Mouse (Mus musculus) ES-CJ7 (cell line): Measurements from ENCODE around the gene Chn1.

Source experiments
- DNase-seq: peaks from one replicate; pipeline ENCODE4 v3.0.0; 2011; ENCODE audit warnings: low read depth, low spot score

Gene Chn1

DNA sequence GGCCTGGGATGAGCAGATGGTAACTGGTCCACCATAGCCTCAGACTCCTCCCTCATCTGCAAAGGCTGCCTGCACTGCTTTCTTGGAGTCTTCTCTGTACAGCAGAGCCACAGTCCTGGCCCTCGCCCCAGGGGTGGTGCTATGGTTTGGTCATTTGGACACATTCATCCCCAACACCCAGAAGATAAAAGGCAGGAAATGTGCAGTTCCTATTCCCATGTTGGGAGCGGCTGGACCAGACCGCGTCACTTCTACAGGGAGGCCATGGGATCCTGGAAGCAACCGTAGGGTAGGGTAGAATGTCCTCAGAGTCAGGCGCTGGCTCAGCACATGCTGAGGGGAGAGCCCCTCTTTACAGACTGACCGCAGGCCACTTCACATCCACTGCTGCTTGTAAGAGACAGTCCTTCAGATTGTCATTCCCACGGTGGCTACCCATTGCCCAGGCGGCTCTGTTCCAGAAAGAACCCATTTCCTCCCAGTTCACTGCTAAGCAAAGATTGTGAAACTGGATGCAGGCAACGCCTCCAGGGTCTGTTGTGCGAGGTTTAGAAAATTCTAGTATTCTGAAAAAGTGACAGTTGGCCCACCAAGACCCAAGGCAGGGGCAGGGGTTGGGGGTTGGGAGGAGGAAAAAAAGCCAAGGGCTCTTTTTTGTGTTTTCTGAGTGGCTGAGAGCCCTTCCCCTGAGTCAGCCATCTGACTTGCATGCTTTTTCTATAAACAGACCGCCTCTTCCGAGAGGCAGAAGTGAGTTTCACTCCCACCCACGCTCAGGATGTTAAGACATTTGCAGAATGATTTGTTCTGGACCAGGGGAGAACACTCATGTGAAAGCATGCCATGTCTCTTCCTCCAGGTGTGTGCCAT lies 182.7 kb downstream of the Chn1 start:
- no peak for DNase-seq

DNA sequence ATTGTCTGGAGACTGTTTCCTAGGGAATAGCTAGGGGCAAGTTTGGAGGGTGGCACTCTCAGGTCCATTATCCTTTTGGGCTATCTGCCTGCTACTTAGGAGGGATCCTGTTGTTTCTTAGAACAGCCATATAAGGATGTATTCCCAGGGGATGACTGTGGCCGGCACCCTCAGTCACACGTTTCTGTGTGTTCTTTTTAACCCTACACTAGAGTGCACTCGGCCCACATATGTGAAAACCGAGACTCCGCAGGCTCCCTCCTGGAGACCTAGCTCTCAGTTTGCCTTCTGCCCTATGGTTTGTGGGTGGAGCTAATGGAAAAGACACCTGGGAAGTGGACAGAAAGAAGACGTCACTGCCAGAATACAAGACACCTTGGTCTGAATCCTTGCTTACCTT lies 183.9 kb downstream of the Chn1 start:
- no peak for DNase-seq

DNA sequence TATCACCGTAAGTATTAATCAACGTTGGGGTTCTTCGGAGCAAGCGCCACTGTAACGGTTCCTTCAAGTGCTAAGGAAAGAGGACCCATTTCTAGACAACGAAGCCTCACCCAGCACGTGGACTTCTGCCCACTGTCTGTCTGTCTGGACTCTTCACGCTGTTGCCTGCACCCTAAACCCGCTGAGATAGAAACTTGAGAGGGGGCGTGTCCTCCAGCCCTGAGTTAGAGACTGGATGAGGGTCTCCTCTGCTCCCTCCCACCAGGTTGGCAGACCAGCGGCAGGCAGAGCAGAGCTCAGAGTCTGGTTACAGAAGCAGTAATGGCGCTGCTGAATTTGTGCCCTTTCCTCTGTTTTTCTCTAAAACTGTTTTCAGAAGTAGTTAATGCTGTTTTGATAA lies 185.0 kb downstream of the Chn1 start:
- no peak for DNase-seq

DNA sequence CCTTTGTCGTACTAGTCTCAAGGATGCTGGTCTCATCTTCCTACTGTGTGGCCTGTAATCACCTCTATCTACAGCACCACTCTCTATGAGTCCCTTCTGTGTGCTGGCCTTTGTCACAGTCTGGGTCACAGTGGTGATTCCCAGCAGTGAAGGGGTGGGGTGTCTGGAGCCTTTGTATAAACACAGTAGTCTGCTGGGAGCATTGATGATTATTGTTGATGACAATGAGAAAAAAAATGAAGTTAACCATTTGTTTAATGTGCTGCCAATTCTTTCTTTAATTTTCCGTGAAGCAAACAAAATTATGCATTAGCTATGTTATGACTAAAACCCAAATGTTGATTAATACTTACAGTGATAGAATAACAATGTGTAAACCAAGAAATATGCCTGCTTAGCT lies 186.2 kb downstream of the Chn1 start:
- DNase-seq, result no peak

DNA sequence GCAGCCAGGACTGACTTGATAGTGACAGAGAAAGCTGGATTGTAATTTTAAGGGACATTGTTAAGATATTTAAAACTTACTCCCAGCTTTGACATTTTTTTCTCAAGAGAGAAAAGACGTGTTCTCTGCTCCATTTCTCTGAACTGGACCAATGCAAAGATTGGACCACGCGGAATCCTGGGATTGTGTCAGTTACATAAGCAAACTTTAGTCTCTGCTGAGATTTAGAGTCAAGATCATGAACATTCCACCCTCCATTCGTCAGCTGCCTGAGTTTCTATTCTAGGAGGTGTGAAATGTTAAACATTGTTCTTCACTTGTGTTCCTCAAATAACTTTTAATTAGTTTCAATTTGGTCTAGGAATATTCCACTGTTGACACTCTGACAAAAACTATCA lies 188.0 kb downstream of the Chn1 start:
- no peak for DNase-seq

DNA sequence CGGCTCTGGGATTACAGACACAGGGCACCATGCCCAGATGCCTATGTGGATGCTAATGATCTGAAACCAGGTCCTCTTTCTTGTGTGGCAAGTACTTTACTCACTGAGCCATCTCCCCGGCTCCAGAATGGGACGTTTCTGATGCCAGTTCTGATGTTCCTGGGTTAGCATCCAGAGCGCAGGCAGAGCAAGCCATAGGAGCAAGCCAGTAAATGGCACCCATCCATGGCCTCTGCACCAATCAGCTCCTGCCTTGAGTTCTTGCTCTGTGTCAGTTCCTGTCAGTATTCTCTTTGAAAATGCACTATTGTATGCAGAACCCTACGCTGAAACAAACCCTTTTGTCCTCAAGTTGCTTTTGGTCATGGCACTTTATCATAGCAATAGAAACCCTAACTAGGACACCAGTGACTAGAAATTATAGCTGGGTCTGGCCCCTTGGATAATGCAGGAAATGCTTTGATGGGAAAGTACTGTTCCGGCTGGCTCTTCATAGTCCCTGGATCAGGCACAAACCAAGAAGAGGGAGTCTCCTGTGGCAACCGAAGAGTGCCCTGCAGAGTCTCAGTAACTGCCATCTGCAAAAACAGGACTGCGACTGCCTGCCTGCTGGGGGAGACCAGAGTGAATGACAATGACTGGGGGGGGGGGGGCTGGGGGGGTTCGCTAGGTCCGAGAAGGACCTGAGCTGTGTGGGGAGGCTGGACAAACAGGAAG lies 188.6 kb downstream of the Chn1 start:
- no peak for DNase-seq

DNA sequence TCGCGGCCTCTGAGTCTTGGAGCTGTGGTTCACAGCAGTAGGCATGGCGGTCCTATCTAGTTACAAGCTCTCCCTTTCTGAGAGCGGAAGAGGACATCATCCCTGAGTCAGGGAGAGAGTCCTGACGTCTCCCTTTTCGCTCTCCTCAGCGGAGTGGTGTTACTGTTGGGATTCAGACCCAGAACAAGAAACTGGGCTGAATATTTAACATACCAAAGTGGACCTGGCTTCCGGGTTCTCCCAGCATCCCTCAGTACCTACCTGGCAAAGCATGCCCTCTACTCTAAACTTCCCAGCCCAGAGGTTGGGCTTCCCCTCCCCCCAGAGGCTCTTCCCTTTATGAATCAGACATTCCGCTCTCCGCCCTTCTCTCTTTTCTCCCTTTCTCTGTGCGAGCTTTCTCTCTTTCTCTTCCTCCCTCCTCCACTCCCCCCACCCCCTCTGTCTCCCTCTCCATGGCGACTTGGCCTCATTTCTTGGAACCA lies 189.8 kb downstream of the Chn1 start:
- DNase-seq, result peak; percentile 40

DNA sequence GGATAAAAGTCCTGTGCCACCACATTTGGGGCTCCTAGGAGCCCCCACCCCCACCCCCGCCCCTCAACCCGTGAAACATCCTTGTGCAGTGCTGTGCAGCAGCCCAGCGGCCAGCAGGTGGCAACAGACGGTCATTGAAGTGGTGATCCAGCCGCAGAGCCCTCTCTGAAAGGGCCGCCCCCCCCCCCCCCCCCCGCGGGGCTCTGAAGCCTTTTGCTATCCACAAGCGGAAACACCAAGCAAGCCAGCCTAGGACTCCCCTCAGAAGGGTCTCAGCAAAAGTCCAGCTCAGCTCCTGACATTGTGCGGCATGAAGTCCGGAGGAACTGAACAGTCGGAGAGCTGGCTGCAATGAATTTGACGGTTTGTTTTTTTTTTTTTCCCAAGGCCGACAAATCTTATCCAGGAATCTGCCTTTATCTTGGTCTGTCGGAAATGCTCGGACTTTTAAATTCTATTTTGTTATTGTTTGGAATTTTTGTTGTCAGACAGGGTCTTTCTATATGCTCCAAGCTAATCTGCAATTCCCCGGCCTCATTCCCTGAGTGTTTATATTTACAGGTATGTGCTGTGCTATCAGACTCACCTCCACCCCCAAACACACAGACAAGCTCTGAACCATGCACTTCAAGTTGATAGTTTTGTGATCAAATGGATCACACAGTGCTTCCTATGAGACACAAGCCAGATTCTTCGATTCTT lies 190.3 kb downstream of the Chn1 start:
- peak; percentile 61 for DNase-seq

DNA sequence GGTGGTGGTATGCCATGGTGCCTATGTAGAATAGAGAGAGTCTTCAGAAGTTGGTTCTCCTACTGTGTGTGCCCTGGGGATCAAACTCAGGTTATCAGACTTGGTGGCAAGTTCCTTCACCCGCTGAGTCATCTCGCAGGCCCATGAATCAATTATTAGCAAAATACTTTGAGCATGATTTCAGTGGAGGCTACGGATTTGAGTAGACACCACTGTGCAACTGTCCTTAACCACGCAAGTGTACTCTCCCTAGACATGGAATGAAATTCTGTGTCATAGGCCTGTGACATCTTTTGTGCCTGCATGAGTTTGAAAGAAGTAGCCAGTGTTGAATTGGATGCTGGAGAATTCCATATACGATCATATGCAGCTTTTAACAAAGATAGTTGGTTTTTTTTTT lies 194.4 kb downstream of the Chn1 start:
- DNase-seq, result no peak

DNA sequence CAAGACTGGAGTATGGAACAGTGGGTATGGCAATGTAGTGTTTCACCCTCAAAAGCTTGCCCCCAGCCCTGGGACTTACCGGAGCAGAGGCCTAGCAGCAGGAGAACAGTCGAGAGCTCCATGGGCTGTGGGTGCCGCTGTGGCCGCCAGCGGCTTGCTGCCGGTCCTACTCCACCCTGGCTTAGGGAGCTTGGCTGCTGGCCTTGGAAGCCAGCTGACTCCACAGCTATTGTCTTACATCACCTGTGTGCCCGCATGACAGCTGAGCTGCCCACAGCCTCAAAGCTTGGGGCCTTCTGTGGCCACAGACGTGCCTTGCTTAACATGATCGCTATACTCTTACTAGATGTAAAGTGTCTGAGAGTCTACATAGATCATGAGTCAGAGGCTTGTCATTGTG lies 195.0 kb downstream of the Chn1 start, which contains the start of gene Chrna1:
TSS of gene Chrna1 (minus strand) at position 173 of the 400 bp plus-strand sequence.
- no peak for DNase-seq

DNA sequence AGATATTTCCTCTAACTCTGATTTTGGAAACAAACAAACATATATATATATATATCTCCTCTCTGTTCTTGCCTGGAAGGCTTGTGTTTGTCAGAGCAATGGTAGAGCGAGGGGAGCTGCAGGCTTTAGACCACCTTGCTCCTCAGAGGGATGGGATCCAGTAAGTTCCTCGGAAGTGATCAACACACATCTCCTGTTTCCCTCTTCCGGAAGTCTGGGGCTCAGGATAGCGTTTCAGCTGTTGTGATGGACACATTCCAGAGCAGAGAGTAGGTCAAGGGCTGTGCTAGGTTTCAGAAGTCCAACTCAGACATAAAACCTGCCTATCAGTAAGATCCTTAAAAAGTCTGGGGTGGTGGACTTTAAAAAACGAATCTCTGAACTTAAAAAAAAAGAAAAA lies 196.0 kb downstream of the Chn1 start:
- DNase-seq, result no peak

DNA sequence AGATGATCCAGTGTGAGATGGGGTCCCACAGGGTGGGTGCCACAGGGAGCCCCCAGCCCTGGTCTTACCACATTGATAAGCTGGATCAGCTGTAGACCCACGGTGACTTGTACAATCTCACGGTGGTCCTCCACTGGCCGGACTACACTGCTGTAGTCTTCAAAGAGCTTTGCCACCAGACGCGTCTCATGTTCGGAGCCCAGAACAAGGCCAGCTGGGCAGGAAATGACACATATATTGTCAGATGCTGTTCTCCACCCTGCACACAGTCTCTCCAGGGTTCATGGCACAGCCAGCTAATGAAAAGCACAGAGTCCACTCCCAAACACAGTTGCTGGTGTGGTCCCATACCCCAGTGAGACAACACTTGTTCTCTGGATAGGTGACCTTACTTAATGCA lies 200.7 kb downstream of the Chn1 start:
- DNase-seq, result no peak

DNA sequence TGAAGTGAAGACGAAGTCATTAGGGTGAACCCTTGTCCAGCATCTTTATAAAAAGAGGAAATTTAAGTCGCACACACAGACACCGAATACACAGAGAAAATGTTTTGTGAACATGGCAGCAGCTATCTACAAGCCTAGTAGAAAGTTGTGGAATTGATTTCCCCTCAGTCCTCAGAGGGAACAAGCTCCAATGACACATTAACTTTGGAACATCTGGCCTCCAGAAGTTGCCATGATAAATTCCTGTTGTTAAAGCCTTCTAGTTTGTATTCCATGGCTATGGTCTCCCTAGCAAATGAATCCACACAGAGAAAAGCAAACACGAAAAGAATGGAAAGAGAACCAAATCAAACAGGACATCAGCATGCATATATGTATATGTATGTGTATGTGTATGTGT lies 201.6 kb downstream of the Chn1 start:
- no peak for DNase-seq

DNA sequence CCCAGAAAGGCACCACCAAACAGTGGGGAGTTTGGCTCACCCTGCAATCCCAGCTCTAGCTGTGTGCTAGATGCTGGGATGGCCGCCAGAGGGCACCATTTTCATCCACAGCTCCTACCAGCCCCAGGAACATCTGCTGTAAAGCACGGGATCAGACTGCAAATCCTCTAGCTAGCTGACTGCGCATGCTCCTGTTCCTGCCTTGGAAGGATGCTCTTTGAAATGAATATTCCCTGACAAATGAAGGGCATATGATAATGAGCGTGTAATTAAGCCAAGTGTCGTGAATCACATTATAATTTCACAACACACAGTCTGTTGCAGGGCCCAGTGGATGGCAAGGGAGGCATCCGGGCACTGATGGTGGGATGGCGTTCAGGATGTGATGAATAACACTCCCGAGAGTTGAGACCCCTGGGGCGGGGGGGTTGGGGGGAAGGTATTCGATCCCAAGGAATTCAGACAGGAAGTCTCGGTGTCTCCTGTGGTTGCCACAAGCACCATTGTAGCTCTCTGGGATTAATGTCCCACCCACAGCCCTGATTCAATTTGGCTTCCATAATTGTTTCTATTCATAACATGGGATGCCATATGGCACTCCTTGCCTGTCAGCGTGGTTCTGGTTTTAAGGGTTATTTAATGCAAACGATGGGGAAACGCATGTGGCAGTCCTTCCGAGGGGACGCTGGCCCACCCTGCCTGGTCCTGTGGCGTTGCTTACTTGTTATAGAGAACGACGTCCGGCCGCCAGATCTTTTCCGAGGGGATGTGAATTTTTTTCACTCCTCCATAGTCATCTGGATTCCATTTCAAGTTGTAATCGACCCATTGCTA lies 202.4 kb downstream of the Chn1 start:
- DNase-seq, result peak; percentile 96

DNA sequence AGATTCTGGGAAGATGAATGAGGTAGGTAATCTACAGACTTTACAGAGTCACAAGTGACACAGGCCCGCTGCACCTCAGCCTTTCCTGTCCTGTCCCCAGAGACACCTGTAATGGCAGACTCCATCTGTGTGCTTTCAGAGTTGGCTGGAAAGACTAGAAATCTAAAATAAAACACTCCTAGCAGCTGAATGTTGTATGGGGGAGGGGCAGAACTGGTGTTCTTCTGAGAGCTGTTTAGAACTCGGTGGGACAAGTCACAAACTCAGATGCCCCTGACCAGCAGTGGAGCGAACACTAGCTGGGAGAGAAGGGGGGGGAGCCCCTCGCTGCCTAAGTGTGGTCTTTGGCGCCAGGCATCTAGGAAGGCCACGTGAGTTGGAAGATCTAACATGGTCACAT lies 203.2 kb downstream of the Chn1 start:
- no peak for DNase-seq

DNA sequence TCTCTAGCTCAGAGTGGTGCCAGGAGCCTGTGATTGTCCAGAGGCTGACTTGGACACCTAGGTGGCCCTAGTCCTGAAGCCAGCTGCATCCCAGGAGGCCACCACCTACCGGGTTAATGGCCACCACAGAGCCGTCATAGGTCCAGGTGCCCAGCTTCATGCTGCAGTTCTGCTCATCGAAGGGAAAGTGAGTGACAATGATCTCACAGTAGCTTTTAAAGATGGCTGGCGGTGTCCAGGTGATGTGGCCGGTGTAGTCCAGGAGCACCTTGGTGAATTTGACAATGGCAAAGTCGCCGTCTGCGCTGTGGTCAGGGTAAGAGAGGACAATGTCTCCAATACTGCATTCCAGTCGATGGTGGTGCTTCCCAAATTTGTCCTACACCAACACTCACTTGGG lies 203.8 kb downstream of the Chn1 start:
- DNase-seq, result no peak

DNA sequence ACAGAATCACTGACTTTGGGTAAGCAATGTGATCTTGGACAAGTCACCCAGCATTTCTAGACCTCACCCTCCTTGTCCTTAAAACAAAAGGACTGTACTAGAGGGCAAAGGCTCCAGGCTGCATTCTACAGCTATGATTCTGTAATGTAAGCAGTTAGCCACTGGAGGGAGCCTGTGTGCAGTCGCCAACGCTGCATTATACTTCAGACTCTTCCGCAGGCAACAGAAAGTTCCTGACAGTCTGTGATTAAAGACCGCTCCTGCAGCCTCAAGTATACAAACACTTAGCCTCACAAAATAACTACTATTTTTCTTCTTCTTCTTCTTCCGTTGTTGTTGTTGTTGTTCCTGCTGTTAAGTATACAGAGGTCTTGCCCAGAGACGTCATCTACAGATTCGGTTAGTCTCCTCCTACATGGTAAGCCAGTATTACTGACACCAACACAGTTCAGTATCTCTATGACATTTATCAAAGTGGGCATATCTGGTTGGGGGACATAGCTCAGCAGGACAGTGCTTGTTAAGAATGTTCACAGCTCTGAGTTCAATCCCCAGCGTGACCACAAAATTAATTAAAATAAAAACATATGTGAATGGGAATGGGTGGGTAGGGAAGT lies 208.0 kb downstream of the Chn1 start:
- peak; percentile 73 for DNase-seq

DNA sequence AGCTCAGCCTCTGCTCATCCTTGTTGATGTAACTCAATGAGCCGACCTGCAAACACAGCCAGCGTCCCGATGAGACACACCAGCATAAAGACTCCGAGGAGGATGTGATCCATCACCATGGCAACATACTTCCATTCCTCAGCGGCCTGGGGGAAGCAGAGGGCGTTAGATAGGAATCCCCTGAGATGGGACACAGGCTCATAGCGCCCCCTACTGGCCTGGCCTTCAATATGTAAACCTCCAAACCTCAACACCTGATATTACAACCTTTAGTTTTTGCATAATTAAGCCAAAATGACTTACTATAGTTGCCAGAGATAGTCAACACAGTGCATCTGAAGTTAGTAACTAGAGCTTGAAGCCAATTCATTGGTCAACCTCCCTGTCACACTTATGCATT lies 209.0 kb downstream of the Chn1 start:
- peak; percentile 87 for DNase-seq

DNA sequence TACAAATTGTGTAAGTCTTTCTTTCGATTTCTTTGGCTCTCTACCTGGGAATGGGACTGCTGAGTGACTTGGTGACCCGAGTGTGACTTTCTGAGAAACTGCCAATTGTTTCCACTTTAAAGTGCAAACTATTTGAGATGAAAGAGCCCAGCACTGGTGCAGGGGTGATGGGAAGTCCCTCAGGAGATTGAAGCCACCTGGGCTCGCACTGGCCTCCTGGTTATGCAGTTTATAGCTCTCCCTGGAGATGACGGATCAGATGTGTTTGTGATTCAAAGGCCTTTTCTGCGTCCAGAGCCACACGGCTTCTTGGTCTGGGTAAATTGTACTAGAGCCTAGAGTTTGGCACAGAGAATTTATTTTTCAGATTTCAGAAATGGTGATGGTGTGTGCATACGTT lies 211.5 kb downstream of the Chn1 start:
- no peak for DNase-seq

DNA sequence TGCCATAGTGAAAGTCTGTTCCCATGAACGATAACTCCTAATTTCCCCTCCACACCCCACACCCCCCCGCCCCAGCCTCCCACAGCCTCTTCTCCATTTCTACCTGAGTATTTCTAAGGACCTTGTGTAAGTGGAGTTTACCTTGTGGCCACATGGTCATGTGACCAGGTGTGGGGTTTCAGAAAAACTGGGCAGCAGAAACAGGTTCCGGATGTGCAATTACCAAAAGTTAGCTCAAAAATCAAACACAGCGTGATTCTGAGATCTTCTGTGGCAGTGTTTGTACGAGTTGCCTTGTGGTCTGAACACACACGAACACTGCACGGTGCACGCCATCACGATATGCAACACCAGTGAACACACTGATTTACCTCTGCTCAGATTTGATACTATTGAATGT lies 212.5 kb downstream of the Chn1 start:
- no peak for DNase-seq

DNA sequence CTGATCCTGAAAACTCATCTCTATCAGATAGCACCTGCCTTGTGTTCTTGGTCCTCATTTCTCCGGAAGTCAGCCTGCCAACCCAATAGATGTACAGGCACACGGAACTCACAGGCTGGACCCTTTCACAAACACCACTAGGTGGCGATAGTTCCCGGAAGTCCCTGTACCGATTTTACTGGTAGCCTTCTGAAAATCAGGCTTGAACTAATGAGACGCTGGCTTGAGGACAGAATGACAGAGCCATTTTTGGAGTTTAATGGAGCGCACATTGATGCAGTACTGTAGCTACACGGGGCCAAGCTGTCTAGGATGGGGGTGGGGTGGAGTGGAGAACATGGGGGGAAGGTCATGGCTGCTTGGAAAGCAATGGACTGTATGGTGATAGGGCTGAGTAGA lies 213.5 kb downstream of the Chn1 start:
- peak; percentile 86 for DNase-seq
